Mouse (Mus musculus) liver, postnatal 0 days (tissue): ENCODE measurements around the gene Ick.

Source experiments
- CTCF ChIP-seq: sonication (generic); IDR thresholded peaks from 2 replicates; pipeline ENCODE4 v1.5.1; 2016; ENCODE audit warnings: antibody characterized with exemption, low read depth
- EP300 ChIP-seq: IDR thresholded peaks from 2 replicates; pipeline ENCODE4 v1.6.1; 2016; ENCODE audit warnings: antibody characterized with exemption, low read depth, mild to moderate bottlenecking

DNA sequence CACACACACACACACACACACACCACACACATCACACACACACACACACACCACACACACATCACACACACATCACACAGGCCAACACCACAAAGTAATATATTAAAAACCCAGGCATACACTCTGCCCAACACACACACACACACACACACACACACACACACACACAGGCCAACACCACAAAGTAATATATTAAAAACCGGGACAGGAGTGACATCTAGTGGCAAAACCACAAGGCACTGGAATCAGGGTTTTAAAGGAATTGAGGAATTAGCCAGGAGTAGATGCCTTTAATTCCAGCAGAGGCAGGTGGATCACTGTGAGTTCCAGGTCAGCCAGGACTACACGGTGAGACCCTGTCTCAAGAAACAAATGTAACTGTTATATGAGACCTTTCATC is 30.8 kb upstream of the Ick start:
- TF ChIP-seq CTCF (peak; percentile 45), EP300 (no peak)
